ENCODE assay signal across 15 mouse cellular contexts in the genomic region with DNA sequence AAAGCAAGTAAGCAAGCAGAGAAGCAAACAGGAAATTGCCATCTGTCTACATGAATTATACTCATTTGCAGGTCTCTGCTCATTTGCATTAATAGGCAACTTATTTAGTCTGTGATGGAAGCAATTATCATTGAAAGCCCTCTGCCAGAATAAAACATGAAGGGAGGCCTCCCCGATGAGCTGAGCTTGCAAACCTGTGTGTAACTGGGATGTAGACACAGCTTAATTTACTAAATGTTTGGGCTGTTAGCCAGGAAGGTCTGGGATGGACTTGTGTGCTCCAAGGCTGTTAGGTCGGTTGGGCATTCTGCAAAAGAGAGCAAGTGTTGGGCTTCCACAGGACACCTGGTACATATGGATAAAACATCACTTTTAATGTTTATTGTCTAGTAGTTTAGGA.
A peak's percentile ranks its signal among the peaks of the same experiment; 100 is the strongest.
DNase-seq lines count a peak whose midpoint lies in the region; ATAC-seq and TF ChIP-seq lines count a peak whose summit lies in the region.
"Had no signal": no experiment of that assay in that cellular context is flagged by ENCODE, and none has a peak within 500 bp of the region (broad histone marks: within the 10 kb centered on the region; RNA-seq: fewer than 3 reads in every experiment).

No protein-coding gene starts in this region.

- no peaks in the 10 kb centered on the region for H3K36me3 ChIP-seq in midbrain, embryonic 14.5 days (ENCODE audit: control insufficient read depth, insufficient read depth, low read length)
- H3K36me3 ChIP-seq in midbrain, embryonic 16.5 days (ENCODE audit: control insufficient read depth, insufficient read depth, low read length) = no peaks in the 10 kb centered on the region
- no peaks in the 10 kb centered on the region for H3K36me3 ChIP-seq in forebrain, embryonic 12.5 days (replicated peaks)
- H3K36me3 ChIP-seq in midbrain, postnatal 0 days (ENCODE audit: insufficient read depth, low read length) = no peaks in the 10 kb centered on the region
- H3K36me3 ChIP-seq: heart, embryonic 10.5 days; limb, embryonic 13.5 days had no signal

- H3K4me1 ChIP-seq in midbrain, embryonic 14.5 days (ENCODE audit: control insufficient read depth, insufficient read depth, low read length) = peaks cover 13% of the 10 kb centered on the region; the same call in 1 of the 2 replicates
- peaks cover 11% of the 10 kb centered on the region for H3K4me1 ChIP-seq in midbrain, embryonic 16.5 days (ENCODE audit: control insufficient read depth, insufficient read depth, low read length)
- H3K4me1 ChIP-seq in forebrain, embryonic 12.5 days = peaks cover 6% of the 10 kb centered on the region; the same call in 1 of the 2 replicates
- H3K4me1 ChIP-seq in midbrain, postnatal 0 days (ENCODE audit: insufficient read depth, low read length) = no peaks in the 10 kb centered on the region
- H3K4me1 ChIP-seq: heart, embryonic 10.5 days had no signal

- no peaks in the 10 kb centered on the region for H3K9me3 ChIP-seq in midbrain, embryonic 14.5 days (ENCODE audit: control insufficient read depth, low read length)
- no peaks in the 10 kb centered on the region for H3K9me3 ChIP-seq in midbrain, embryonic 16.5 days (replicated peaks; ENCODE audit: control insufficient read depth, low read length, poor library complexity, severe bottlenecking)
- no peaks in the 10 kb centered on the region for H3K9me3 ChIP-seq in forebrain, embryonic 12.5 days
- H3K9me3 ChIP-seq in midbrain, postnatal 0 days (ENCODE audit: low read length) = no peaks in the 10 kb centered on the region
- H3K9me3 ChIP-seq: heart, embryonic 10.5 days; limb, embryonic 13.5 days had no signal

- no peak overlapping the region for H3K9ac ChIP-seq in midbrain, embryonic 14.5 days (replicated peaks; ENCODE audit: low read length)
- H3K9ac ChIP-seq in midbrain, embryonic 16.5 days (ENCODE audit: low read depth, low read length) = no peak overlapping the region
- no peak overlapping the region for H3K9ac ChIP-seq in forebrain, embryonic 12.5 days
- no peak overlapping the region for H3K9ac ChIP-seq in midbrain, postnatal 0 days (replicated peaks; ENCODE audit: low read length, poor library complexity, severe bottlenecking)
- H3K9ac ChIP-seq: limb, embryonic 13.5 days had no signal

- H3K4me3 ChIP-seq in midbrain, embryonic 14.5 days (replicated peaks; ENCODE audit: low read depth, low read length) = no peak overlapping the region
- H3K4me3 ChIP-seq in midbrain, embryonic 16.5 days (ENCODE audit: low read depth, low read length) = no peak overlapping the region
- no peak overlapping the region for H3K4me3 ChIP-seq in forebrain, embryonic 12.5 days (replicated peaks)
- H3K4me3 ChIP-seq in midbrain, postnatal 0 days (ENCODE audit: low read depth, low read length) = no peak overlapping the region
- H3K4me3 ChIP-seq: heart, embryonic 10.5 days; limb, embryonic 13.5 days had no signal

- no peak for ATAC-seq in midbrain, embryonic 14.5 days (ENCODE audit: low FRiP score, low TSS enrichment)
- ATAC-seq in midbrain, embryonic 16.5 days = no peak; the same call in 1 of the 2 replicates
- ATAC-seq in forebrain, embryonic 12.5 days (ENCODE audit: low FRiP score) = peak; percentile 76
- ATAC-seq in midbrain, postnatal 0 days (ENCODE audit: low FRiP score) = no peak

- no peak overlapping the region for H3K27ac ChIP-seq in midbrain, embryonic 14.5 days (replicated peaks; ENCODE audit: low read depth, low read length)
- no peak overlapping the region; the same call in 1 of the 2 replicates for H3K27ac ChIP-seq in midbrain, embryonic 16.5 days (ENCODE audit: low read length)
- no peak overlapping the region for H3K27ac ChIP-seq in forebrain, embryonic 12.5 days
- no peak overlapping the region for H3K27ac ChIP-seq in midbrain, postnatal 0 days (ENCODE audit: low read depth, low read length)
- H3K27ac ChIP-seq: heart, embryonic 10.5 days; limb, embryonic 13.5 days had no signal

- no peak overlapping the region for H3K4me2 ChIP-seq in midbrain, embryonic 14.5 days (ENCODE audit: low read length)
- no peak overlapping the region for H3K4me2 ChIP-seq in midbrain, embryonic 16.5 days (ENCODE audit: low read length)
- no peak overlapping the region for H3K4me2 ChIP-seq in forebrain, embryonic 12.5 days
- H3K4me2 ChIP-seq in midbrain, postnatal 0 days (ENCODE audit: low read depth, low read length, poor library complexity, severe bottlenecking) = no peak overlapping the region
- H3K4me2 ChIP-seq: limb, embryonic 13.5 days had no signal

- 49% methylated on average over 2 of the region's 2 CpGs for WGBS in midbrain, embryonic 14.5 days
- WGBS in midbrain, embryonic 16.5 days = 38% methylated on average over 2 of the region's 2 CpGs
- 34% methylated on average over 2 of the region's 2 CpGs for WGBS in forebrain, embryonic 12.5 days
- WGBS in midbrain, postnatal 0 days = 48% methylated on average over 2 of the region's 2 CpGs

- H3K27me3 ChIP-seq in midbrain, embryonic 14.5 days (ENCODE audit: control insufficient read depth, insufficient read depth, low read length) = no peaks in the 10 kb centered on the region
- H3K27me3 ChIP-seq in midbrain, embryonic 16.5 days (ENCODE audit: control insufficient read depth, insufficient read depth, low read depth, low read length) = no peaks in the 10 kb centered on the region
- no peaks in the 10 kb centered on the region for H3K27me3 ChIP-seq in forebrain, embryonic 12.5 days
- no peaks in the 10 kb centered on the region for H3K27me3 ChIP-seq in midbrain, postnatal 0 days (ENCODE audit: insufficient read depth, low read length)
- H3K27me3 ChIP-seq: limb, embryonic 13.5 days had no signal

- no peak for TF ChIP-seq CTCF in midbrain, postnatal 0 days (IDR thresholded peaks at IDR 0.05)

- peak; percentile 5 for DNase-seq in embryo, embryonic 10.5 days (ENCODE audit: low spot score)
- DNase-seq in embryo, embryonic 10 days (ENCODE audit: low spot score) = no peak
- peak; percentile 53 for DNase-seq in midbrain, embryonic 14.5 days
- peak; percentile 51 for DNase-seq in midbrain, postnatal 0 days (ENCODE audit: low spot score)
- no peak for DNase-seq in kidney, postnatal 25 days
- no peak for DNase-seq in heart, adult 8-10 months (ENCODE audit: low spot score)
- DNase-seq: adrenal gland, postnatal 10 days; heart, postnatal 36 days; kidney, adult 11 months; kidney, postnatal 4 days; lung, adult 18-20 months had no signal

Comparison
In these comparisons a context has a peak if more than half of its experiments do, and no peak if none do; other contexts are left out.
1. DNase-seq: peak in embryo, embryonic 10.5 days (single experiment), midbrain, embryonic 14.5 days (single experiment) and midbrain, postnatal 0 days (single experiment); none in embryo, embryonic 10 days (single experiment), kidney, postnatal 25 days (0 of 2) and heart, adult 8-10 months (single experiment).